Mouse (Mus musculus) MEL (cell line): ENCODE results near the gene Pkhd1. TPM values are rescaled to one million over a fixed set of nuclear protein-coding genes. Genes with fewer than 3 reads are reported as not detected.

Source experiments
- DNase-seq: peaks from one replicate; pipeline ENCODE4 v3.0.0; 2011; ENCODE audit warnings: low read depth, low spot score
- H3K27ac ChIP-seq: 2 replicates; pipeline ENCODE4 v1.5.1; 2012; ENCODE audit warnings: low read depth, mild to moderate bottlenecking, control low read depth, low read length, moderate library complexity; ENCODE audit not compliant: control insufficient read depth
- H3K27me3 ChIP-seq, 2 experiments: fragments of 150-350 bp in 1 of 2; sonication (generic) in 1 of 2; 2 replicates each; pipeline ENCODE4 v1.6.1; 2012; ENCODE audit warnings: low read length in 2 of 2, mild to moderate bottlenecking in 2 of 2, improper control_type of control experiment in 1 of 2, moderate library complexity in 1 of 2; ENCODE audit not compliant: insufficient read depth in 2 of 2, control insufficient read depth in 1 of 2
- H3K36me3 ChIP-seq, 2 experiments: 2 replicates each; pipeline ENCODE4 v1.6.1; 2012 to 2014; ENCODE audit warnings: low read length in 2 of 2, improper control_type of control experiment in 1 of 2, inconsistent platforms in 1 of 2, mild to moderate bottlenecking in 1 of 2; ENCODE audit not compliant: insufficient read depth in 2 of 2, control insufficient read depth in 1 of 2
- H3K4me1 ChIP-seq, 2 experiments: fragments of 150-350 bp in 1 of 2; sonication (generic) in 1 of 2; 2 replicates each; pipeline ENCODE4 v1.6.1; 2012; ENCODE audit warnings: low read length in 2 of 2, improper control_type of control experiment in 1 of 2, mild to moderate bottlenecking in 1 of 2; ENCODE audit not compliant: insufficient read depth in 2 of 2, control insufficient read depth in 1 of 2
- H3K4me3 ChIP-seq, 2 experiments: fragments of 150-350 bp in 1 of 2; sonication (generic) in 1 of 2; 2 replicates each; pipeline ENCODE4 v1.5.1; 2012; ENCODE audit warnings: low read depth in 2 of 2, low read length in 2 of 2, mild to moderate bottlenecking in 2 of 2, moderate library complexity in 2 of 2, control low read depth in 1 of 2, improper control_type of control experiment in 1 of 2; ENCODE audit not compliant: control insufficient read depth in 1 of 2, insufficient read depth in 1 of 2
- H3K79me2 ChIP-seq: 2 replicates; pipeline ENCODE4 v1.6.1; 2012; ENCODE audit warnings: mild to moderate bottlenecking, low read length, moderate library complexity; ENCODE audit not compliant: control insufficient read depth, poor library complexity, insufficient read depth
- H3K9ac ChIP-seq: 2 replicates; pipeline ENCODE4 v1.6.1; 2012; ENCODE audit warnings: low read depth, mild to moderate bottlenecking, control low read depth, low read length, moderate library complexity; ENCODE audit not compliant: control insufficient read depth, poor library complexity, severe bottlenecking
- H3K9me3 ChIP-seq: fragments of 150-350 bp; sonication (generic); replicated peaks from 2 replicates; pipeline ENCODE4 v1.6.1; 2012; ENCODE audit warnings: mild to moderate bottlenecking, low read length, improper control_type of control experiment, moderate library complexity; ENCODE audit not compliant: insufficient read depth
- BHLHE40 ChIP-seq: IDR thresholded peaks from 2 replicates; pipeline ENCODE4 v1.6.1; 2012; ENCODE audit warnings: low read depth, mild to moderate bottlenecking, inconsistent platforms, low read length, improper control_type of control experiment, borderline replicate concordance
- CHD1 ChIP-seq: IDR thresholded peaks from 2 replicates; pipeline ENCODE4 v1.6.1; 2012; ENCODE audit warnings: low read depth, mild to moderate bottlenecking, inconsistent platforms, low read length, improper control_type of control experiment
- E2F4 ChIP-seq: IDR thresholded peaks from 2 replicates; pipeline ENCODE4 v1.6.1; 2011; ENCODE audit warnings: low read depth, low read length, improper control_type of control experiment, borderline replicate concordance
- ELF1 ChIP-seq: IDR thresholded peaks from 2 replicates; pipeline ENCODE4 v1.6.1; 2014; ENCODE audit warnings: low read depth, mild to moderate bottlenecking, inconsistent platforms, low read length, improper control_type of control experiment, moderate library complexity
- KAT2A ChIP-seq: conservative IDR thresholded peaks from 2 replicates; pipeline ENCODE4 v1.6.1; 2012; ENCODE audit warnings: low read depth, low read length, improper control_type of control experiment, inconsistent platforms
- MAFK ChIP-seq: IDR thresholded peaks from 2 replicates; pipeline ENCODE4 v1.6.1; 2011; ENCODE audit warnings: low read depth, mild to moderate bottlenecking, low read length, improper control_type of control experiment, borderline replicate concordance
- MXI1 ChIP-seq: IDR thresholded peaks from 2 replicates; pipeline ENCODE4 v1.6.1; 2011; ENCODE audit warnings: mild to moderate bottlenecking, low read depth, low read length, improper control_type of control experiment
- MYC ChIP-seq: IDR thresholded peaks from 2 replicates; pipeline ENCODE4 v1.6.1; 2011; ENCODE audit warnings: low read depth, mild to moderate bottlenecking, low read length, improper control_type of control experiment, moderate library complexity
- NELFE ChIP-seq: IDR thresholded peaks from 2 replicates; pipeline ENCODE4 v1.6.1; 2011; ENCODE audit warnings: low read depth, low read length, improper control_type of control experiment
- NRF1 ChIP-seq: IDR thresholded peaks from 2 replicates; pipeline ENCODE4 v1.6.1; 2014; ENCODE audit warnings: low read depth, mild to moderate bottlenecking, inconsistent platforms, low read length, improper control_type of control experiment, moderate library complexity; ENCODE audit not compliant: poor library complexity, insufficient read depth, severe bottlenecking
- POLR2AphosphoS2 ChIP-seq: IDR thresholded peaks from 2 replicates; pipeline ENCODE4 v1.6.1; 2011; ENCODE audit warnings: low read length, improper control_type of control experiment
- RAD21 ChIP-seq: IDR thresholded peaks from 2 replicates; pipeline ENCODE4 v1.6.1; 2011; ENCODE audit warnings: mild to moderate bottlenecking, low read depth, low read length, improper control_type of control experiment
- SMC3 ChIP-seq: IDR thresholded peaks from 2 replicates; pipeline ENCODE4 v1.6.1; 2011; ENCODE audit warnings: low read depth, low read length, improper control_type of control experiment
- TAL1 ChIP-seq: IDR thresholded peaks from 2 replicates; pipeline ENCODE4 v1.6.1; 2012; ENCODE audit warnings: mild to moderate bottlenecking, inconsistent platforms, low read length, moderate library complexity, mixed read lengths
- TBP ChIP-seq: IDR thresholded peaks from 2 replicates; pipeline ENCODE4 v1.8.0; 2011; ENCODE audit warnings: low read depth, low read length, improper control_type of control experiment
- UBTF ChIP-seq: IDR thresholded peaks from 2 replicates; pipeline ENCODE4 v1.6.1; 2012; ENCODE audit warnings: low read depth, mild to moderate bottlenecking, inconsistent platforms, low read length, improper control_type of control experiment, moderate library complexity, borderline replicate concordance; ENCODE audit not compliant: insufficient read depth
- USF1 ChIP-seq: IDR thresholded peaks from 2 replicates; pipeline ENCODE4 v1.6.1; 2014; ENCODE audit warnings: low read depth, mild to moderate bottlenecking, inconsistent platforms, low read length, improper control_type of control experiment, moderate library complexity
- ZC3H11A ChIP-seq: IDR thresholded peaks from 2 replicates; pipeline ENCODE4 v1.6.1; 2012; ENCODE audit warnings: low read depth, mild to moderate bottlenecking, inconsistent platforms, low read length, improper control_type of control experiment
- polyA plus RNA-seq, 2 experiments: library from polyadenylated mRNA; stranded (reverse) in 1 of 2; unstranded in 1 of 2; fragments of >175 nt in 1 of 2; fragments of >200 nt in 1 of 2; gene quantifications; 2 replicates each; pipeline versions ENCODE4 v1.2.1 to v1.2.4; 2012; ENCODE audit warnings: low replicate concordance in 2 of 2, low read depth in 1 of 2; ENCODE audit not compliant: insufficient read length in 2 of 2, insufficient read depth in 1 of 2, missing spikeins in 1 of 2
- total RNA-seq: library from RNA; depleted of rRNA; stranded (reverse); fragments of 300-350 nt; gene quantifications from 2 replicates; pipeline ENCODE4 v1.2.3, GENCODE M21; 2012

Pkhd1 gene
- total and polyA plus RNA-seq, 3 experiments, result not detected

- Histone ChIP-seq H3K9ac (no peak overlapping the region), H3K9me3 (no peaks in the 10 kb centered on the region), H3K36me3 (no peaks in the 10 kb centered on the region)
- no peak for TF ChIP-seq KAT2A
- no peak for TF ChIP-seq MXI1
- no peak for TF ChIP-seq ELF1
- no peak for TF ChIP-seq RAD21
- TF ChIP-seq UBTF, result no peak
- no peak for TF ChIP-seq TBP
- TF ChIP-seq POLR2AphosphoS2, result no peak
- TF ChIP-seq MYC, result no peak
- TF ChIP-seq TAL1, result no peak
- no peak for TF ChIP-seq MAFK
- no peak for TF ChIP-seq USF1
- no peak for TF ChIP-seq SMC3
- TF ChIP-seq, all 39 proteins: peak for 0
- H3K4me3 ChIP-seq, result no peak overlapping the region
- H3K27me3 ChIP-seq, result no peaks in the 10 kb centered on the region
- no peaks in the 10 kb centered on the region for H3K4me1 ChIP-seq
- peak; percentile 16 for DNase-seq
- H3K27ac ChIP-seq, result no peak overlapping the region
- H3K79me2 ChIP-seq, result no peaks in the 10 kb centered on the region
These were observed 5.5 kb upstream of the Pkhd1 start for GRCm38 (mm10) chr1:20623375-20623774.

- no peak for DNase-seq
- TF ChIP-seq NELFE (no peak), BHLHE40 (no peak), NRF1 (no peak), E2F4 (no peak), MAFK (no peak), CHD1 (no peak), ELF1 (no peak), ZC3H11A (no peak)
These were observed 2.7 kb upstream of the Pkhd1 start for GRCm38 (mm10) chr1:20620611-20621010.

More at GRCm38 (mm10) chr1:20620611-20621010, 2.7 kb upstream of the Pkhd1 start:
- H3K4me1 ChIP-seq, result no peaks in the 10 kb centered on the region
- no peak overlapping the region for H3K4me3 ChIP-seq
- no peaks in the 10 kb centered on the region for H3K79me2 ChIP-seq
- H3K36me3 ChIP-seq, result no peaks in the 10 kb centered on the region
- no peak overlapping the region for H3K27ac ChIP-seq
- no peaks in the 10 kb centered on the region for H3K27me3 ChIP-seq
- H3K9ac ChIP-seq, result no peak overlapping the region
- H3K9me3 ChIP-seq, result no peaks in the 10 kb centered on the region
